Mouse (Mus musculus): ENCODE results near the gene Srcap. TPM values are rescaled to one million over a fixed set of nuclear protein-coding genes. Genes with fewer than 3 reads are reported as not detected.

Srcap gene
- polyA plus RNA-seq, 1 experiment from 2014 or later: 15.4 TPM

DNA sequence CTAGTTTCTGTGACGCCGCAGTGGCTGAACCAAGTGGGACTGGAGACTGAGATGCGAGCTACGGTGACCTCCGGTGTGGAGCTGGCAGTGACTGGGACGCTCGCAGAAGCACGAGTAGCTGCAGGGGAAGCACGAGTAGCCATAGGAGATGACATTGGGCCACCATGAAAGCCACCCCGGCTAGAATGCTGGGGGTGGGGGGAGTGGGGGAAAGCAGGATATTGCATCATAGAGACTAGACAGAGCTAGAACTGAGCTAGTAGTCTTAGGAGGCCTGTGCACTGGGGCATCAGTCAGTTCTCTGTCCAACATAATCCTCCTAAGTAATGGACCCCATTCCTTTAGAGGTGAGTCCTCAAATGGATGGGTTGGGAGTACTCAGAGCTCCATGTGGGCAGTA lies 92.5 kb downstream of the Srcap start:
- no peaks in the 10 kb centered on the region for H3K79me2 ChIP-seq (ENCODE audit: inconsistent target)
- H3K4me3 ChIP-seq (ENCODE audit: inconsistent target): no peak overlapping the region
- WGBS (ENCODE audit: missing documents): 67% methylated on average over 10 of the region's 10 CpGs
- peaks cover 41% of the 10 kb centered on the region for H3K36me3 ChIP-seq (ENCODE audit: inconsistent target)
- no peak overlapping the region for H3K27ac ChIP-seq

- 77% methylated on average over 6 of the region's 6 CpGs for WGBS (ENCODE audit: missing documents)
- Histone ChIP-seq H3K36me3 (ENCODE audit: inconsistent target) (peaks cover 40% of the 10 kb centered on the region; the same call in 1 of the 2 replicates), H3K27ac (no peak overlapping the region), H3K4me3 (ENCODE audit: inconsistent target) (no peak overlapping the region), H3K79me2 (ENCODE audit: inconsistent target) (no peaks in the 10 kb centered on the region)
These were observed 95.4 kb downstream of the Srcap start for GRCm38 (mm10) chr7:127607150-127607549.

Other genes starting within 250 kb of the Srcap start
- 19.7 to 40.4 TPM (median 38.9 TPM) in 3 replicates for gene Sephs2, start 237.9 kb upstream of the Srcap start, polyA plus RNA-seq (2018)
- 5.5 to 18.7 TPM (median 12.0 TPM) in 3 replicates for gene Itgal, start 215.7 kb upstream of the Srcap start, polyA plus RNA-seq (2018)
- gene Zfp768, start 166.4 kb upstream of the Srcap start, polyA plus RNA-seq (2018): 11.5 to 14.2 TPM (median 12.0 TPM) in 3 replicates
- 4.8 to 5.8 TPM (median 5.6 TPM) in 3 replicates for gene Zfp747, start 135.9 kb upstream of the Srcap start, polyA plus RNA-seq (2018)
- 1.7 to 2.8 TPM (median 2.4 TPM) in 3 replicates for gene 9130019O22Rik, start 124.8 kb upstream of the Srcap start, polyA plus RNA-seq (2018)
- 1.3 to 3.1 TPM (median 1.6 TPM) in 3 replicates for gene E430018J23Rik, start 118.4 kb upstream of the Srcap start, polyA plus RNA-seq (2018)
- 6.0 to 7.4 TPM (median 6.2 TPM) in 3 replicates for gene Zfp764, start 105.2 kb upstream of the Srcap start, polyA plus RNA-seq (2018)
- gene Zfp688, start 89.9 kb upstream of the Srcap start, polyA plus RNA-seq (2018): 5.1 to 17.4 TPM (median 8.9 TPM) in 3 replicates
- 1.0 to 1.9 TPM (median 1.0 TPM) in 3 replicates for gene Zfp689, start 62.8 kb upstream of the Srcap start, polyA plus RNA-seq (2018)
- gene Prr14, start 52.4 kb upstream of the Srcap start, polyA plus RNA-seq (2018): 31.6 to 54.9 TPM (median 50.8 TPM) in 3 replicates
- 47.3 to 163 TPM (median 92.9 TPM) in 3 replicates for gene Fbrs, start 32.8 kb upstream of the Srcap start, polyA plus RNA-seq (2018)
- 13.1 to 13.5 TPM (median 13.2 TPM) in 3 replicates for gene Gm42715, start 7.6 kb downstream of the Srcap start, polyA plus RNA-seq (2018)
- gene Tmem265, start 49.4 kb downstream of the Srcap start, polyA plus RNA-seq (2018): not detected in 3 replicates
- gene Phkg2, start 61.4 kb downstream of the Srcap start, polyA plus RNA-seq (2018): 23.8 to 33.8 TPM (median 26.9 TPM) in 3 replicates
- 0.72 to 3.0 TPM (median 2.9 TPM) in 3 replicates for gene Ccdc189, start 76.6 kb downstream of the Srcap start, polyA plus RNA-seq (2018)
- gene Rnf40, start 76.8 kb downstream of the Srcap start, polyA plus RNA-seq (2018): 27.1 to 29.6 TPM (median 28.3 TPM) in 3 replicates
- gene Zfp629, start 103.8 kb downstream of the Srcap start, polyA plus RNA-seq (2018): 5.9 to 11.5 TPM (median 8.2 TPM) in 3 replicates
- 16.0 to 37.5 TPM (median 23.3 TPM) in 3 replicates for gene Bcl7c, start 196.9 kb downstream of the Srcap start, polyA plus RNA-seq (2018)
- gene Ctf1, start 200.8 kb downstream of the Srcap start, polyA plus RNA-seq (2018): not detected in 3 replicates
- gene Ctf2, start 220.2 kb downstream of the Srcap start, polyA plus RNA-seq (2018): not detected in 3 replicates
- 4.9 to 11.8 TPM (median 5.8 TPM) in 3 replicates for gene Fbxl19, start 232.6 kb downstream of the Srcap start, polyA plus RNA-seq (2018)

Measured in macrophage (primary cell).